Mouse (Mus musculus) liver, embryonic 13.5 days (tissue): Measurements from ENCODE around the gene Arhgap18. TPM values are rescaled to one million over a fixed set of nuclear protein-coding genes. Genes with fewer than 3 reads are reported as not detected.

Experiments used
- ATAC-seq: fragments of 200-750 bp; cut with Nextera tagmentation; 2 replicates; pipeline ENCODE4 v1.8.0; 2017; ENCODE audit warnings: low read depth, mild to moderate bottlenecking, moderate number of reproducible peaks, moderate library complexity
- DNase-seq: peaks from one replicate; pipeline ENCODE4 v3.0.0; 2022
- H3K27ac ChIP-seq: fragments of 300-500 bp; sonication (generic); 2 replicates; pipeline ENCODE4 v1.5.1; 2015; ENCODE audit warnings: moderate library complexity, mild to moderate bottlenecking, inconsistent platforms
- H3K27me3 ChIP-seq: fragments of 300-500 bp; sonication (generic); 2 replicates; pipeline ENCODE4 v1.6.1; 2015; ENCODE audit warnings: mild to moderate bottlenecking, inconsistent platforms
- H3K36me3 ChIP-seq: fragments of 300-500 bp; sonication (generic); 2 replicates; pipeline ENCODE4 v1.6.1; 2015; ENCODE audit warnings: mild to moderate bottlenecking, inconsistent platforms
- H3K4me1 ChIP-seq: fragments of 300-500 bp; sonication (generic); replicated peaks from 2 replicates; pipeline ENCODE4 v1.6.1; 2015; ENCODE audit warnings: inconsistent platforms
- H3K4me2 ChIP-seq: fragments of 300-500 bp; sonication (generic); 2 replicates; pipeline ENCODE4 v1.6.1; 2015; ENCODE audit warnings: inconsistent platforms, mild to moderate bottlenecking, moderate library complexity
- H3K4me3 ChIP-seq: fragments of 300-500 bp; sonication (generic); replicated peaks from 2 replicates; pipeline ENCODE4 v1.5.1; 2015; ENCODE audit warnings: mild to moderate bottlenecking, inconsistent platforms
- H3K9ac ChIP-seq: fragments of 300-500 bp; sonication (generic); 2 replicates; pipeline ENCODE4 v1.6.1; 2015; ENCODE audit warnings: mild to moderate bottlenecking, inconsistent platforms
- H3K9me3 ChIP-seq: fragments of 300-500 bp; sonication (generic); replicated peaks from 2 replicates; pipeline ENCODE4 v1.6.1; 2016; ENCODE audit warnings: inconsistent platforms
- WGBS: fragments of 180-500 bp; shearing (Covaris S2); methylation state at CpG from one replicate; pipeline ENCODE4 v1.1.7; 2015; ENCODE audit not compliant: insufficient replicate concordance; 5-methylcytosine and 5-hydroxymethylcytosine counted together
- polyA plus RNA-seq: library from polyadenylated mRNA; unstranded; fragments of >200 nt; fragmentation: Nextera tagmentation; extraction: Ambion mirVana; gene quantifications from 2 replicates; pipeline ENCODE4 v1.2.1, GENCODE M21; 2015

The Arhgap18 gene
- polyA plus RNA-seq, 1 experiment from 2014 or later: 7.9 TPM

GRCm38 (mm10) chr10:26849311-26849710 lies 96.1 kb downstream of the Arhgap18 start:
- WGBS: 81% methylated on average over 4 of the region's 4 CpGs
- Histone ChIP-seq H3K9me3 (no peaks in the 10 kb centered on the region), H3K4me2 (no peak overlapping the region), H3K27me3 (no peaks in the 10 kb centered on the region), H3K27ac (no peak overlapping the region), H3K4me3 (no peak overlapping the region), H3K4me1 (no peaks in the 10 kb centered on the region), H3K9ac (no peak overlapping the region), H3K36me3 (no peaks in the 10 kb centered on the region)
- ATAC-seq: no peak
- DNase-seq: no peak

- DNase-seq: no peak
- Histone ChIP-seq H3K9me3 (no peaks in the 10 kb centered on the region), H3K36me3 (no peaks in the 10 kb centered on the region), H3K27me3 (no peaks in the 10 kb centered on the region), H3K4me2 (no peak overlapping the region), H3K27ac (no peak overlapping the region), H3K4me3 (no peak overlapping the region), H3K4me1 (no peaks in the 10 kb centered on the region), H3K9ac (no peak overlapping the region)
- no peak for ATAC-seq
- 51% methylated on average over 6 of the region's 6 CpGs for WGBS
These were observed 96.6 kb downstream of the Arhgap18 start for GRCm38 (mm10) chr10:26849854-26850253.

DNA sequence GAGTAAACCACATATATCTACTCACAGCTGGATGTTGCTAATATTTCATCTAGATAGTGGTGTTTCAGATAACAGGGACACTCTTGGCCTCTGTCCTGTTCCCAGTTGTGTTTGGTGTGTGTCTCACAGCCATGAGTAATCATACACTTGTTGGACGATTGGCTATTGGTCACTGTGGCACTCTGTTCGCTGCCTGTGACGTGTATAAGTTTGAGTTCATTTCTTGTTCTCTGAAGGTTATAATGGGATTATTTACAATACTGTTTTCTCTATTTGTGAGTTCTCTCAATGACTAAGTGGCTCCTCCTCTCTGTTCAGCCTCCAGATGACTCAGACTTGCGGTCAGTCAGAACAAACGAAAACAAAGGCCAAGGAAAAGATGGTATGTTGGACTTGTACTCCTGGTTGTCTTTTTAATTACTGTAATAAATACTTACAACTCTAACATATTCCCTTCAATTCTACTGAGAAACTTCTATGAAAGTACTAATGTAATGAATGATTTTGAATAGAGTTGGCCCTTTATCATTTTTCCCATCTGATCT lies 101.4 kb downstream of the Arhgap18 start:
- Histone ChIP-seq H3K4me3 (no peak overlapping the region), H3K4me2 (no peak overlapping the region), H3K4me1 (no peaks in the 10 kb centered on the region), H3K9me3 (no peaks in the 10 kb centered on the region), H3K36me3 (no peaks in the 10 kb centered on the region), H3K27me3 (no peaks in the 10 kb centered on the region), H3K9ac (no peak overlapping the region), H3K27ac (no peak overlapping the region)
- no peak for DNase-seq
- no peak for ATAC-seq
- 81% methylated on average over 5 of the region's 5 CpGs for WGBS

DNA sequence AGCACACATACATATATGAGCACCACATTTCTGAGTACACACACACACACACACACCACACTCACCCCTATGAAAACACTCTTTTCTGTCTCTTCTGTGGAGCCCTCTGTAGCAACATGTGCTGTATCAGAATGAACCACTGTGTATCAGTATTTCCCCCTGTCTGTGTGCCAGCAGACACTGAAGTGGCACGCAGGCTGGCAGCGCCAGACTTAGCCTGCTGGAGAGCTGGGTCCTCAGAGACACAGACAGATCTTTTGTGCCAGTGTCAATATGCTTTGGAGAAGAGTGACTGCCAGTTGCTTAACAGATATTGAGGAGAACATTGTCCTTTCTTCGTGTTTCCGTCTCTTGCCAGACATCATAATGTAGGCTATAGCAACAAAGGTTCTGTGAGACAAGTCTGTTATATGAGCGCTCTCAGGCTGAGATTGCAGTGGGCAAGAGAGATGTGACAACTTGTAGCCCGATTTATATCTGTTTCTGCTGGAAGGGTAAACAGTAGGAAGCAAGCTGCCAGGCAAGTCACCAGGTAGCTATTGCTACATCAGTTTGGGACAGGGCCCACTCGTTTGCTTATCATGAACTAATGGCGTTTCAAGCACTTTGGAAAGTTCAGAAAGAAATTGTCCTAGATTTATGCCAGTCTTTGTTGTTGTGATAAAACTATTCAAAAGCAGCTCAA lies 102.8 kb downstream of the Arhgap18 start:
- no peak overlapping the region for H3K27ac ChIP-seq
- no peaks in the 10 kb centered on the region for H3K36me3 ChIP-seq
- no peaks in the 10 kb centered on the region for H3K27me3 ChIP-seq
- H3K9ac ChIP-seq: no peak overlapping the region
- no peaks in the 10 kb centered on the region for H3K4me1 ChIP-seq
- no peak overlapping the region for H3K4me2 ChIP-seq
- no peak overlapping the region for H3K4me3 ChIP-seq
- 73% methylated on average over 8 of the region's 8 CpGs for WGBS
- H3K9me3 ChIP-seq: no peaks in the 10 kb centered on the region
- DNase-seq (no peak), ATAC-seq (no peak)

- ATAC-seq (no peak), DNase-seq (no peak)
- Histone ChIP-seq H3K27me3 (no peaks in the 10 kb centered on the region), H3K4me2 (no peak overlapping the region), H3K9ac (no peak overlapping the region), H3K4me1 (no peaks in the 10 kb centered on the region), H3K4me3 (no peak overlapping the region), H3K9me3 (no peaks in the 10 kb centered on the region), H3K36me3 (no peaks in the 10 kb centered on the region), H3K27ac (no peak overlapping the region)
- 70% methylated on average over 4 of the region's 4 CpGs for WGBS
These were observed 104.4 kb downstream of the Arhgap18 start for GRCm38 (mm10) chr10:26857583-26857982.

GRCm38 (mm10) chr10:26858537-26858936 lies 105.3 kb downstream of the Arhgap18 start:
- Histone ChIP-seq H3K4me1 (no peaks in the 10 kb centered on the region), H3K4me2 (no peak overlapping the region), H3K36me3 (no peaks in the 10 kb centered on the region), H3K27me3 (no peaks in the 10 kb centered on the region), H3K9ac (no peak overlapping the region), H3K4me3 (no peak overlapping the region), H3K27ac (no peak overlapping the region), H3K9me3 (no peaks in the 10 kb centered on the region)
- WGBS: 72% methylated on average over 4 of the region's 4 CpGs
- ATAC-seq (no peak), DNase-seq (no peak)

GRCm38 (mm10) chr10:26861231-26861630 lies 108.0 kb downstream of the Arhgap18 start:
- Histone ChIP-seq H3K4me1 (no peaks in the 10 kb centered on the region), H3K27ac (no peak overlapping the region), H3K4me3 (no peak overlapping the region), H3K9me3 (no peaks in the 10 kb centered on the region), H3K4me2 (no peak overlapping the region), H3K36me3 (no peaks in the 10 kb centered on the region), H3K9ac (no peak overlapping the region), H3K27me3 (no peaks in the 10 kb centered on the region)
- ATAC-seq: no peak
- no peak for DNase-seq

DNA sequence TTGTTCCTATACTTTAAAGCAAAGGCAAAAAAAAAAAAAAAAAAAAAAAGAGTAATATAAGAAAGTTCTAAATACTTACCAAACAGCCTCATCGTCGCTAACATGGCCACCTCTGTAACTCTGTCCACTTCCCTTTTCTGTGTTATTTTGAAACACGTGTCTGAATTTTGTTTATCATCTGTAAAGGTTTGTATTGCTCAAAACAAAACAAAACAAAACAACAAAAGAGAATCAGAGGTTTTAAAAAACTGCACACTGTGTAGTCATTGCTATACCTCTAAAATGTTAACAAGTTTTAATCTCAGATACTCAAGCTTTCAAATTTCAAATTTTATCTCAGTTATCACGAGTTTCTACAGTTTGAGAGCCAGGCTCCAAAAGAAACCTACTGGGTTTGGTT lies 109.0 kb downstream of the Arhgap18 start:
- DNase-seq (no peak), ATAC-seq (no peak)
- Histone ChIP-seq H3K36me3 (no peaks in the 10 kb centered on the region), H3K4me1 (no peaks in the 10 kb centered on the region), H3K4me3 (no peak overlapping the region), H3K9me3 (no peaks in the 10 kb centered on the region), H3K27me3 (no peaks in the 10 kb centered on the region), H3K4me2 (no peak overlapping the region), H3K9ac (no peak overlapping the region), H3K27ac (no peak overlapping the region)
- 57% methylated on average over 4 of the region's 4 CpGs for WGBS

DNA sequence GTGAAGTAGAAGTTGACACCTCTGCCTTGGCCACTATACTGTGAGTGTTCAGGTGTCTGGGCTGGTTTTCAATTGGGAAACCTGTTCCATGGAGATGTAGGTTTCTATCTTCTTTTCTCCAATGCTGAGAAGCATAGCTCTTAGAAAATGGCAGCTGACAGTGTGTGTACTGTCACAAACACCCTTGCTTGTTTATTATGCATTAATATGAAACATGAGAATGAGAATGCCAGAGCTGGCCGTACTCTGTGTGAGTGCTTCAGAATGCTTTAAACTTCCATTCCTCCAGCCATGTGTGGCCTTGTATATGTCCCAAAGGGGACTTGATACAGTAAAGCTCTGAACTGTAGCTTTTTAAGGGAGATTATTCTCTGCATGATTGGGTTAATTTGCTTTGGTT lies 110.8 kb downstream of the Arhgap18 start:
- DNase-seq (no peak), ATAC-seq (no peak)
- Histone ChIP-seq H3K27ac (no peak overlapping the region), H3K27me3 (no peaks in the 10 kb centered on the region), H3K4me1 (no peaks in the 10 kb centered on the region), H3K4me2 (no peak overlapping the region), H3K36me3 (no peaks in the 10 kb centered on the region), H3K4me3 (no peak overlapping the region), H3K9me3 (no peaks in the 10 kb centered on the region), H3K9ac (no peak overlapping the region)
- 72% methylated on average over 1 of the region's 1 CpGs for WGBS

DNA sequence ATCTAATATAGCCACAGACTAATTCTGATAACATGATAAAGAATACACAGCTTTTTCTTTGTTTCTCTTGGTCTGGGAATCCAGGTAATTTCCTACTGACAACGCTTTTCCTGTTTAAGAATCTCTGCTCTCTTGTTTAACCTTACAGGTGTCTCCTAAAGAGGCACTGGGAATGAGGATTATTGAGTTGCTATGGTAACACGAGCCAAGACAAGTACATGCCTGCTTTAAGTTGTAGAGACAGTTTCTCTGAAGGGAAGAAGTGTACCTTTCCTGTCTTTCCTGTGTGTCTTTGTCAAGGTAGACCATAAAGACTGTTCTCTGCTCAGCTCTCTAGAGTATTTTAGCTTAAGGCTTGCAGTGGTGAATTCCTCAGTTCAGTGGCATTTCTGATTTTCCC lies 117.6 kb downstream of the Arhgap18 start:
- Histone ChIP-seq H3K4me2 (no peak overlapping the region), H3K9ac (no peak overlapping the region), H3K27ac (no peak overlapping the region), H3K27me3 (no peaks in the 10 kb centered on the region), H3K4me1 (no peaks in the 10 kb centered on the region), H3K4me3 (no peak overlapping the region), H3K9me3 (no peaks in the 10 kb centered on the region), H3K36me3 (no peaks in the 10 kb centered on the region)
- DNase-seq (no peak), ATAC-seq (no peak)
- WGBS: 58% methylated on average over 2 of the region's 2 CpGs

GRCm38 (mm10) chr10:26877309-26877708 lies 124.1 kb downstream of the Arhgap18 start:
- Histone ChIP-seq H3K4me2 (no peak overlapping the region), H3K36me3 (no peaks in the 10 kb centered on the region), H3K4me3 (no peak overlapping the region), H3K27ac (no peak overlapping the region), H3K4me1 (peaks cover 2% of the 10 kb centered on the region; the same call in 1 of the 2 replicates), H3K9ac (no peak overlapping the region), H3K9me3 (no peaks in the 10 kb centered on the region), H3K27me3 (no peaks in the 10 kb centered on the region)
- 80% methylated on average over 11 of the region's 11 CpGs for WGBS
- ATAC-seq: no peak
- DNase-seq: no peak

DNA sequence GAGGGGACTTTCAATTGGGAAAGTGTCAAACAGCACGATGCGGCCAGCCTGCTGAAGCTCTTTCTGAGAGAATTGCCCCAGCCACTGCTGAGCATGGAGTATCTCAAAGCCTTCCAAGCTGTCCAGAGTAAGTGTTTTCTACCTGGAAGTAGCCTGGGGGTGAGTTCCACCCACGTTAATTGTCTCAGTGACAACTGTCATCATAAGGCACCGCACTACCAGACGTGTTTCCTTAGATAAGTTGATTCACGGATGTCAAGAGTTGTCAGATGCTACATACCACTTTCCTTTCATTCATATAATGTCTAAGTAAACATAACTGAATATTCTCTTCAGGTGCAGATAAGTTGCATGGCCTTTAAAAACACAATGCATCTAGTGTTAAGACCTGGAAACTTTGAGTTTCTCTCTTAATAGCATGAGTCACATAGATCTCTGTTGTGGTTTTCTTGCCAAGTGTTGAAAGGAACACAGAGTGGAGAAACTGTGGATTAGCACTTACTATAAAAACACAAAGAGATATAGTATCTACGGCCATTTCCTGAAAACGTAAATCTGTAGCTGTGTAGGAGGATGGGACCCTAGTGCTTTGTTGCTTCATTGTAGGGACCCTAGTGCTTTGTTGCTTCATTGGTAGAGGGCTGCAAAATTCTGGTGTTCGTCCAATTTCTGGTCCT lies 125.8 kb downstream of the Arhgap18 start:
- DNase-seq (no peak), ATAC-seq (no peak)
- Histone ChIP-seq H3K4me3 (no peak overlapping the region), H3K4me1 (peaks cover 2% of the 10 kb centered on the region; the same call in 1 of the 2 replicates), H3K27ac (no peak overlapping the region), H3K36me3 (no peaks in the 10 kb centered on the region), H3K9me3 (no peaks in the 10 kb centered on the region), H3K27me3 (no peaks in the 10 kb centered on the region), H3K9ac (no peak overlapping the region), H3K4me2 (no peak overlapping the region)
- WGBS: 54% methylated on average over 9 of the region's 9 CpGs
